Mouse (Mus musculus) limb, embryonic 14.5 days (tissue): ENCODE data around the gene Gm8882. TPM values are rescaled to one million over a fixed set of nuclear protein-coding genes. Genes with fewer than 3 reads are reported as not detected.
"Not testable (repeated sequence)": the region's sequence is repeated elsewhere in the genome, so short reads cannot be mapped to it uniquely, and the experiment has no call there.

ENCODE experiments used
- ATAC-seq: fragments of 200-750 bp; cut with Nextera tagmentation; 2 replicates; pipeline ENCODE4 v1.8.0; 2017; ENCODE audit warnings: low read depth, moderate number of reproducible peaks, moderate TSS enrichment; ENCODE audit not compliant: low FRiP score
- DNase-seq: peaks from one replicate; pipeline ENCODE4 v3.0.0-alpha.2; 2015; ENCODE audit warnings: low spot score
- H3K27ac ChIP-seq: fragments of 300-500 bp; sonication (generic); replicated peaks from 2 replicates; pipeline ENCODE4 v1.5.1; 2014; ENCODE audit warnings: low read depth, mild to moderate bottlenecking, low read length, moderate library complexity, mixed read lengths
- H3K27me3 ChIP-seq: fragments of 300-500 bp; sonication (generic); 2 replicates; pipeline ENCODE4 v1.6.1; 2014; ENCODE audit warnings: low read length, mixed read lengths; ENCODE audit not compliant: control insufficient read depth, insufficient read depth
- H3K36me3 ChIP-seq: fragments of 300-500 bp; sonication (generic); 2 replicates; pipeline ENCODE4 v1.6.1; 2014; ENCODE audit warnings: mild to moderate bottlenecking, low read length, moderate library complexity, mixed read lengths; ENCODE audit not compliant: control insufficient read depth, insufficient read depth
- H3K4me1 ChIP-seq: fragments of 300-500 bp; sonication (generic); 2 replicates; pipeline ENCODE4 v1.6.1; 2014; ENCODE audit warnings: antibody characterized with exemption, low read length, mixed read lengths; ENCODE audit not compliant: control insufficient read depth, insufficient read depth
- H3K4me2 ChIP-seq: fragments of 300-500 bp; sonication (generic); replicated peaks from 2 replicates; pipeline ENCODE4 v1.6.1; 2014; ENCODE audit warnings: low read depth, mild to moderate bottlenecking, low read length, moderate library complexity; ENCODE audit not compliant: severe bottlenecking
- H3K4me3 ChIP-seq: fragments of 300-500 bp; sonication (generic); replicated peaks from 2 replicates; pipeline ENCODE4 v1.5.1; 2014; ENCODE audit warnings: low read length
- H3K9ac ChIP-seq: fragments of 300-500 bp; sonication (generic); 2 replicates; pipeline ENCODE4 v1.6.1; 2014; ENCODE audit warnings: mild to moderate bottlenecking, low read depth, low read length, moderate library complexity; ENCODE audit not compliant: severe bottlenecking
- H3K9me3 ChIP-seq: fragments of 300-500 bp; sonication (generic); 2 replicates; pipeline ENCODE4 v1.6.1; 2016; ENCODE audit warnings: low read length; ENCODE audit not compliant: control insufficient read depth
- WGBS: fragments of 180-500 bp; shearing (Covaris S2); extraction: QIAGEN DNeasy Blood & Tissue Kit; methylation state at CpG from one replicate; pipeline ENCODE4 v1.1.7; 2014; 5-methylcytosine and 5-hydroxymethylcytosine counted together
- polyA plus RNA-seq, 2 experiments: library from polyadenylated mRNA; depleted of rRNA in 1 of 2; stranded (reverse) in 1 of 2; unstranded in 1 of 2; fragments of >200 nt; fragmentation: Nextera tagmentation in 1 of 2; extraction: Ambion mirVana in 1 of 2; gene quantifications; 2 replicates each; pipeline versions ENCODE4 v1.2.1 to v1.2.3; 2012 to 2014

Gm8882 gene
- polyA plus RNA-seq (2012; rRNA removed) (not detected in 2 replicates), polyA plus RNA-seq (2014; fragmentation: Nextera tagmentation; extraction: Ambion mirVana) (not detected in 2 replicates)

DNA sequence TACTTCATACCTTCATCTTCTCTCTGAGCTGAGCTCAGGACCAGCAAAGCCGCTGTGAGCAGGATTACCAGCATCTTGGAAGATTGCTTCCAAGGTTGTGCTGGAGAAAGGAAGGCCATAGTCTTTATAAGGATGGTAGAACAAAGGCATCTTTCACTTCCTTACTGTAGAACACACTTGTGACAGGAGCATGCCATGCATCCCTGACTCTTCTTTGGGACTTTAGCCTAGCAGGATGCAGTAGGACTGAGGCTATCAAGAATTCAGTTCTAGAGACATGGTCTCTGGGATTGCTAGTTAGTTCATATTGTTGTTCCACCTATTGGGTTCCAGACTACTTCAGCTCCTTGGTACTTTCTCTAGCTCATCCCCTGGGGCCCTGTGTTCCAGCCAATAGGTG is at the start of gene Gm8882:
Gene Gm8882 (minus strand): TSS at position 101 of the 400 bp plus-strand sequence.
- not testable (repeated sequence) for H3K9ac ChIP-seq, H3K27ac ChIP-seq, H3K36me3 ChIP-seq, H3K27me3 ChIP-seq, ATAC-seq, H3K4me3 ChIP-seq, H3K4me2 ChIP-seq, H3K9me3 ChIP-seq, H3K4me1 ChIP-seq, DNase-seq
- WGBS, result 83% methylated on average over 1 of the region's 1 CpGs

DNA sequence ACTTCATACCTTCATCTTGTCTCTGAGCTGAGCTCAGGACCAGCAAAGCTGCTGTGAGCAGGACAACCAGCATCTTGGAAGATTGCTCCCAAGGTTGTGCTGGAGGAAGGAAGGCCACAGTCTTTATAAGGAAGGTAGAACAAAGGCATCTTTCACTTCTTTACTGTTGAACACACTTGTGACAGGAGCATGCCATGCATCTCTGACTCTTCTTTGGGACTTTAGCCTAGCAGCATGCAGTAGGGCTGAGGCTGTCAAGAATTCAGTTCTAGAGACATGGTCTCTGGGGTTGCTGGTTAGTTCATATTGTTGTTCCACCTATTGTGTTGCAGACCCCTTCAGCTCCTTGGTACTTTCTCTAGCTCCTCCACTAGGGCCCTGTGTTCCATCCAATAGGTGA is 49.3 kb downstream of the Gm8882 start, which contains the start of gene Prpmp5:
Gene Prpmp5 (minus strand): TSS at position 101 of the 400 bp plus-strand sequence.
- not testable (repeated sequence) for H3K27me3 ChIP-seq, H3K4me3 ChIP-seq, H3K9ac ChIP-seq, ATAC-seq, H3K36me3 ChIP-seq, DNase-seq, H3K27ac ChIP-seq, H3K4me1 ChIP-seq, H3K9me3 ChIP-seq, H3K4me2 ChIP-seq

Other genes with a start within 250 kb of the Gm8882 start
- not detected in 2 replicates for gene Prb1, start 153.6 kb downstream of the Gm8882 start, polyA plus RNA-seq (2012; rRNA removed)
- not detected in 2 replicates for gene Prb1, start 153.6 kb downstream of the Gm8882 start, polyA plus RNA-seq (2014; fragmentation: Nextera tagmentation; extraction: Ambion mirVana)
- not detected in 2 replicates for gene Prpmp5, start 49.4 kb downstream of the Gm8882 start, polyA plus RNA-seq (2012; rRNA removed)
- not detected in 2 replicates for gene Prpmp5, start 49.4 kb downstream of the Gm8882 start, polyA plus RNA-seq (2014; fragmentation: Nextera tagmentation; extraction: Ambion mirVana)
- not detected in 2 replicates for gene Prh1, start 205.7 kb upstream of the Gm8882 start, polyA plus RNA-seq (2012; rRNA removed)
- gene Prh1, start 205.7 kb upstream of the Gm8882 start, polyA plus RNA-seq (2014; fragmentation: Nextera tagmentation; extraction: Ambion mirVana), result not detected in 2 replicates
- not detected in 2 replicates for gene Prp2, start 231.8 kb upstream of the Gm8882 start, polyA plus RNA-seq (2012; rRNA removed)
- gene Prp2, start 231.8 kb upstream of the Gm8882 start, polyA plus RNA-seq (2014; fragmentation: Nextera tagmentation; extraction: Ambion mirVana), result not detected in 2 replicates